Mouse (Mus musculus) cortical plate, adult 2 months (tissue): ENCODE measurements at regions not wholly inside any gene's neighbourhood (a gene's known extent, or its start where the extent isn't known, plus 50 kb on each side); places are given as distances from the start of the nearest gene placed in this dataset.

Experiments
- CTCF ChIP-seq: fragments of 200-500 bp; IDR thresholded peaks from 2 replicates; pipeline ENCODE4 v1.5.1; 2011; ENCODE audit warnings: mild to moderate bottlenecking, control low read depth, low read length; ENCODE audit not compliant: insufficient read depth; ENCODE audit errors: extremely low read depth
- POLR2A ChIP-seq: fragments of 200-500 bp; IDR thresholded peaks from 2 replicates; pipeline ENCODE4 v1.6.1; 2011; ENCODE audit warnings: mild to moderate bottlenecking, low read length, control low read depth; ENCODE audit not compliant: insufficient read depth; ENCODE audit errors: extremely low read depth

DNA sequence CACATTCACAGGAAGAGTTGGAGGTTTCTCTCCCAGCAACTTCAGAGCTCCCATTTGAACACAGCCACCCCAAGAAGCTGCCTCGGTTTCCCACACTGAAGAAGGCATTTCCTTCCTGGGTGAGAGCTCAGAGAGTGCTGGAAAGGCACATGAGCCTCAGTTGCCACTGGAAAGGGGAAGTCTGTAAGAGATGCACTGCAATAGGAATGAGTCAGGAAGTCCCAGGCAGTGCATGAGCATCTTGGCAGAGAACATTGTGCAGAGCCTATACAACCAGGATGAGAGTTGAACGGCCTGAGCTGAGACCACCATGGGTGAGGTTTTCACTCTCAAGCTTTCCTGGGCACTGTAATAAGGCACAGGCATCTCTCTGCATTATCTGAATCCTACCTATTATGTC is 244.4 kb downstream of the Irs2 start:
- TF ChIP-seq POLR2A (no peak), CTCF (no peak)
